Mouse (Mus musculus): ENCODE data around the gene Bpifb3.

Gene Bpifb3

DNA sequence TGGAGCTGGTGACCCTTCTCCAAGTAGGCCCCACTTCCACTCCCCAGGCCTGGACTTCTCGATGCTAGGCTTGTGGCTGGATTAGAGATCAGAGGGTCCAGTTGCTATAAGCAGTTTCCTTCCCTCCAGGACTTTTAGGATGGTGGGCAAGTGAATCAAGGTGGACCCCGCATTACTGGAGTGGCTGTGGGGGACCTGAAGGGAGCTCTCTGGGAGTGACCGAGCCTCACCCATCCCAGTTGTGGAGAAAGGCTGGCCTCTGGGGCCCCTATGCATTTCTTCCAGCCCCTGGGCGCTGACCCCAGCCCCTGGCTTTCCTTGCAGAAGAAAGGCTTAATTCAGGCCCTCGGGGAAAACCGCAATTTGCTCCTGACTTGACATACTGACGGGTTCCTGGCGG, at the start of gene Bpifb3:
Bpifb3 (plus strand) TSS at position 301 of the 400 bp plus-strand sequence.
- no peak for DNase-seq

GRCm38 (mm10) chr2:153870984-153871383, 47.0 kb upstream of the Bpifb3 start, which contains the start of gene Sun5:
Sun5 (minus strand) TSS chr2:153871084.
- DNase-seq: no peak

DNA sequence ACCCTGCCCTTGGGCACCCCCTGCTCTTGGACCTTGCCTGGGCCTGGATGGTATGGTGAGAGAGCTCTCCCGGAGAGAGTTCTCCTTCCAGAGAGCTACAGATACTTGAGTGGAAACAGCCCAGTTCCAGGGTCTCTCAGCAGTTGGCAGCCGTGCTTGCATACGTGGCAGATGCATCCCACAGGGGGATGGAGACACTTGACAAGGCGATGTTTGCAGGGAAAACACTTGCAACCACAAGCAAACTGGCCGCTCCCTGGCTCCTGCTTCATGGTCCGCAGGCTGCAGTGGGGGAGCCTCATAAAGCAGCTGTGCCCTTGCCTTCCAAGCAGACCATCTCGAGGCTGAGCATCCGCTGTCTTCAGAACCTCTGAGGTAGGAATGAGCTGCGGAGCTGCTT, 43.3 kb upstream of the Bpifb3 start, which contains the start of gene Bpifb2:
Bpifb2 (plus strand) TSS at position 301 of the 400 bp plus-strand sequence.
- no peak for DNase-seq

DNA sequence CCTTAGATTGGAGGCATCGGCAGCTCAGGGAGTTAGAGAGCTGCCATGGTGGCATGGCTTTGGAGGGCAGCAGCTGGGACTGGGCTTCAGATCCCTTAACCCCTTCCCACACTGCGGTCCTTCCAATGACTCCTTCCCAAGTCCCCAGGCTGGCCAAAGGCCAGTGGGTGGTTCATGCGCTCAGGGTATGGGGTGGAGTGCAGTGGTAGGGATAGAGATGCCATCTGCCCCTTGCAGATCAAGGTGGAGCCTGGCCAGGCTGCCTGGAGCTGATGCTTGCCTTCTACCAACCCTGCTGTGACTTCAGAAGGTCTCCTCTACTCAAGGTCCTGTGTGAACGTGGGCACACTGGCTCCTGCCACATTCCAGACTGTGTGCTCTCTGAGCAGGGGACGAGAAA, 18.9 kb upstream of the Bpifb3 start:
- DNase-seq: no peak

DNA sequence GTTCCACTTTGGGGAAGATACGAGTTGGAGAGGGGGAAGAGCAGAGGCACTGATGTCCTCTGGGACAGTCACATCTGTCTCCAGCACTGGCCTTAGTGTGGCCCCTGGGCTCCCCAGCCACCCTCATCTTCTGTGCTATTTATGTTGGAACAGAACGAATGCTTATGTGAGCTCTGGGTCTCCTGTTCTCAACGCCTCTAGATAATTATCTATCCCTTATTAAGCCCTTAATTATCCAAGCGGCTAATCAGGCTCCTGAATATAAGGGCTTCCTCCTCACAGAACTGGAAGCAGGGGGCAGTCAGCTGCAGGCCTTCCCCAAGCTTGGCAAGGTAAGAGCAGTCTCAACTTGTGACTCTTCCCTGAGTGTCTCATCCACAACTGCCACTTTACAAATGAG, 17.9 kb upstream of the Bpifb3 start, which contains the start of gene Bpifb6:
Bpifb6 (plus strand) TSS at position 301 of the 400 bp plus-strand sequence.
- no peak for DNase-seq

DNA sequence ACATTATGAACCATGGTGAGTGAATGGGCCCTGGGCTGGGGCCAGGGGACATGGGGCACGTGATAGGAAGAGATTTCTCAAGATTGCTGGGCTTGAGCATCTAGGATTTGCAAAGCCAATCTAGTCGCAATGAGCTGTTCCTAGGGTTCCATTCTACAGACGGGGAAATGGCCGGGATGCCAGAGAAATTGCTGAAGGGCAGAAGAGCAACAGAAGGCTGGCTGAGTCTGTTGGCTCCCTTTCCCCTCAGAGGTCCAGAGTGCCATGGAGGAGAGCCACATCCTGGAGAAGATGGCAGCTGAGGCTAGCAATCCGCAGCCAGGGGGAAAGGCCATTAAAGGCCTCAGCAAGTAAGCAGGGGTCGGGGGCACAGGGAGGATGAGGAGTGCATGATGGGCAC, 15.3 kb upstream of the Bpifb3 start:
- DNase-seq: no peak

DNA sequence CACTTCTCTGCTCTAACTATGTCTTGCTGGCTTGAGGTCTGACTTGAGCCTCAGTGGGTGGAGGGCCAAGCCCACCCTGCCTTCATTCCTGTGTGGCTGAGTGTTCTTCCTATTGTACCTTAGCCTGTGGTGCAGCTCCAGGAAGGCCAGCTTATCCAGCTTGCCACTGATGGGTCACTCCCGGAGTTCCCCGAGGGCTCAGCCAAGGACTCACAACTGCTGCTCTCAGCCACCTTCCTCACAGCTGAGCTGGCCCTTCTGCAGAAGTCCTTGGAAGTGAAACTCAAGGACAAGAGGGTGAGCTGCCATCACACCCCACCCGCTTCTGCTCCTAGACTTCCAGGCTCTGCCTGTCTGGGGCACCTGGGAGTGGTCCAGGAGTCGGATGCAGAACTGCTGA, 11.4 kb upstream of the Bpifb3 start:
- no peak for DNase-seq

GRCm38 (mm10) chr2:153914151-153914550, 3.9 kb upstream of the Bpifb3 start:
- DNase-seq: no peak

GRCm38 (mm10) chr2:153921246-153921645, 3.2 kb downstream of the Bpifb3 start:
- DNase-seq: no peak

GRCm38 (mm10) chr2:153929871-153930413, 11.9 kb downstream of the Bpifb3 start:
- DNase-seq: peak in 1 of 2 experiments; percentile 36

GRCm38 (mm10) chr2:153931125-153931524, 13.1 kb downstream of the Bpifb3 start:
- DNase-seq: no peak

DNA sequence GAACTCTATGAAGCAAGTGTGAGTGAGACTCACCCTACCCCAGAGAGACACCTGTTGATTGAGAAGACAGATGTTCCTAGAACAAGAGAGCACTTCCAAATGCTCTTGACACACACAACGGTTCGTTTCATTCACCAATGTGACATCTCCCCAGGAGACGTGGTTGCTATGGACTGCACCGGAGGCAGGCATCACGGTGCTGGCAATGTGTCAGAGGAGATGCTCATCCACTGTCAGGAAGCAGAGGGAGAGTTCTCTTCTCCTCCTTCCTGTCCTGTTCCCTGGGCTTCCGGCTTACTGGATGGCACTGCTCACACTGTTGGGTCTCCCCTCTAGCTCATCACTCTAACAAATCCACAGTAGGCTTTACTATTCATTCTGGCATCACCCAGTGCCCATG, 15.3 kb downstream of the Bpifb3 start:
- DNase-seq: no peak

DNA sequence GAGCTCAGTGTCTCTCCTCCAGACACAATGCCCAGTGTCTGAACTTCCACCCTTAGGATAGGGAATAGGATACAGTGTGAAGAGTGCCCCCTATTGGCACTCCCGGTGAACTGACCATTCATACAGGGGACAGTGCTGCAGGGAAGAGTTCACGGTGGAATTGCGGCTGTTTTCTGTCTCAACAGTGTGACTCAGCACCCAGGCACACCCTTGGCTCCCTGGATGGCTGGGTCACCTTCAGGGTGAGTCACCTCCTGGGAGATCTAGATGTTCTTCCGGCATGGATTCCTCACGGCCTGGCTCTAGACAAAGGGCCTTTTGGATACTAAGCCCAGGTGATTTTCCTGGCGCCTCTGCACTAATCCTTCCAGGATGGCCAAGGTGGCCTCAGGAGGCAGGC, 17.3 kb downstream of the Bpifb3 start:
- DNase-seq: no peak

DNA sequence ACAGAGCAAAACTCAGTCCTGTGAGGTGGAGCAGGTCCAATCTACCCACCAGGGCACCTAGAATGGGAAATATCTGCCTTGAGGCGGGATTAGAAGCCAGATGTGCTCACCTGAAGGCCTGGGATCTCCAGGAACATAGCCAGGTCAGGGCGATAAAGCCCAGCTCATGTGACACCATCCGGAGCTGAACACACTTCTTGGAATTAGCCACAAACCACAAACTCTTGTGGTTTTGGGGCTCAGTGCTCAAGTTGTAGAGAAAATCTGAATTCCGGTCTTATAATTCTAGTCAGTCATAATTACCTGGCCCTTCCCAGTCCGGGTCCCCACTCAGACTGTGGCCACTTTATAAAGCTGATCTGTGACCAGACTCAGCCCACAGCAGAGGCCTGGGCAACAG, 19.8 kb downstream of the Bpifb3 start, which contains the start of gene Bpifb4:
Bpifb4 (plus strand) TSS at position 370 of the 400 bp plus-strand sequence.
- DNase-seq: no peak

GRCm38 (mm10) chr2:153943537-153943936, 25.5 kb downstream of the Bpifb3 start:
- DNase-seq: peak in 1 of 2 experiments; percentile 49

DNA sequence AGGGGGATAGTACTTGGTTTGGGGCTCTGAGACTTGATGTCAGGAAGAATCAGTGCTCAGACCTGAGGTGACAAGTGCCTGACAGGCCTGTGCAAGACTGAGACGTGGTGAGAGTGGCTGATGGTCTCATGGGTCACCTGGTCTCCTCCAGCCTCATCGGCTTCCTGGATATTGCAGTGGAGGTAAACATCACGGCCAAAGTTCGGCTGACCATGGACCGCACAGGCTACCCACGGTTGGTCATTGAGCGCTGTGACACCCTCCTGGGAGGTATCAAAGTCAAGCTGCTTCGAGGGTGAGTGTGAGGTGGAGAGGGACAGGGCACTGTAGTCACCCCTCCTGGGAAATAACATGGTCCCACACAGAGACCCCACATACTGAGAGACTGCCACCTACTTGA, 26.5 kb downstream of the Bpifb3 start:
- DNase-seq: no peak

- DNase-seq: peak in 1 of 2 experiments; percentile 56
Observed at GRCm38 (mm10) chr2:153952897-153953296, 34.9 kb downstream of the Bpifb3 start.

GRCm38 (mm10) chr2:153953836-153954235, 35.8 kb downstream of the Bpifb3 start:
- peak in 1 of 2 experiments; percentile 37 for DNase-seq

DNA sequence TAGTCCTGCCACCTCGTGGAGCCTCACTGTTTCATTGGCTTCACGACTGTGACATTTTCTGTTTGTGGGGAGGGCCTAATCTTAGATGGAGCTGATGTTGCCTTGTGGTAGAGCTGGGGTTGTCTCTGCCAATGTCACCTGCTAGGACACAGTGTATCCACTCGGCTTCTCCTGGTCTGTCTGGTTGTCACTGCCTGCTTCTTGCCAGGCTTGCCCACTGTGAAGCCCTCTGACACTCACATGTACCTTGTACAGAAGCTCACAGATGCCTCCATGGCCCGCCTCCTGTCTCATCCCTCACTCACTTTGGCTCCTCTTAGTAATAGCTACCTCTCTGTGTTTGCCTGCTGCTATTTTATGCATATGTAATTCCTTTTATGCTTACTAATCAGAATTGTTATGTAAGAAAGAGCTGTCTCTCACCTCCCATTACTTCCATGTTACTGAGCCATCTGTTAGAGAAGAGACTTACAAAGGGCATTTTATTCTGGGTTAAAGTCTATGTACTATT, 44.8 kb downstream of the Bpifb3 start:
- no peak for DNase-seq

DNA sequence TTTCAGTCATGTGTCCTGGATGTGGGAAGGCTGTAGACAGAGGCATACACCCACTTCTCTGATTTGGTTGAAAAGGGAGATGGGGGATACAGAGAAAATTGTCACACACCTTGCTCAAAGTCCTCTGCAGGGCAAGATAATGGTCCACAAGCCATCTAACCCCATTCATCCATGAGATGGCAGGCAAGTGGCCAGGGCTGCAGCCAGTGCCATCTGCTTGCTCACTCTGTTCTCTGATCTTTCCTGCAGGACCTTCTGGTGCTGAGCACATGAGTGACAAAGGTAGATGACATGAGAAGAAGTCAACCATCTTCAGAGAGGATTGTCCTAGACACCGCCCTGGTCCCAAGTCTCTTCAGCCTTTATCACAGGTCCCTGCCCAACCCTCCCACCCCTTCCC, 45.3 kb downstream of the Bpifb3 start:
- no peak for DNase-seq

DNA sequence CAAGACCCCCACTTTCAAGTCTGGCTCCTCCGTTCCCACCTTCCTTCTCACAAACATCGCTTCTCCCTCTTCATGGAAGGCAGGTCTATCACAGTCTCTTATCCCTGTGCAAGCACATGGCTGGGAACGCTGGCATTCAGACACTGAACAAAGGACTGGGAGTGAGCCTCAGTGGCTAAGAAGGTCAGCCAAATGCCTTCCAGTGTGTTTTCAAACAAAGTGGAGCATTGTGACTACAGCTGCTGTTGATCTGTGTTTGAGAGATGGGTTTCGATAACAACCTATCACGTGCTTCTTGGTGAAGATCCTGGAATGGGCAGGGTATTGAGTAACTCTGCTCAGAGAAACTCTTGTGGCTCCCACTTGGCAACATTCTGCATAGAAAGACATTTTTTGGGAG, 52.2 kb downstream of the Bpifb3 start:
- DNase-seq: no peak

- DNase-seq: no peak
Observed at GRCm38 (mm10) chr2:153974582-153974981, 56.6 kb downstream of the Bpifb3 start, which contains the start of gene Bpifa6. Bpifa6 (plus strand) TSS chr2:153974945.

Measured in spleen, adult 18-20 months (tissue).